Mouse (Mus musculus) cerebellum, adult 11 months (tissue): ENCODE measurements around the gene Slf2.

ENCODE experiments used
- DNase-seq: peaks from one replicate; pipeline ENCODE4 v3.0.0; 2022

Slf2 gene

GRCm38 (mm10) chr19:44985159-44985988 lies 54.4 kb downstream of the Slf2 start:
- no peak for DNase-seq

- no peak for DNase-seq
Measured at GRCm38 (mm10) chr19:44987004-44987403, 56.1 kb downstream of the Slf2 start.

GRCm38 (mm10) chr19:44987851-44988250 lies 56.9 kb downstream of the Slf2 start:
- no peak for DNase-seq

- no peak for DNase-seq
Measured at GRCm38 (mm10) chr19:44988321-44988720, 57.4 kb downstream of the Slf2 start.

- peak; percentile 49 for DNase-seq
Measured at GRCm38 (mm10) chr19:44988831-44989566, 58.0 kb downstream of the Slf2 start, which contains the start of gene Sema4g. TSS of gene Sema4g (plus strand) at chr19:44989101.

- DNase-seq, result peak; percentile 20
Measured at GRCm38 (mm10) chr19:44989567-44990495, 58.9 kb downstream of the Slf2 start.

- DNase-seq, result no peak
Measured at GRCm38 (mm10) chr19:44991031-44991430, 60.1 kb downstream of the Slf2 start.

- DNase-seq, result no peak
Measured at GRCm38 (mm10) chr19:44992246-44992645, 61.3 kb downstream of the Slf2 start.

- DNase-seq, result no peak
Measured at GRCm38 (mm10) chr19:44992712-44993111, 61.8 kb downstream of the Slf2 start.

- no peak for DNase-seq
Measured at GRCm38 (mm10) chr19:44997786-44998185, 66.8 kb downstream of the Slf2 start.

GRCm38 (mm10) chr19:44999647-45000046 lies 68.7 kb downstream of the Slf2 start:
- no peak for DNase-seq

- DNase-seq, result no peak
Measured at GRCm38 (mm10) chr19:45002301-45002700, 71.3 kb downstream of the Slf2 start.

- DNase-seq, result no peak
Measured at GRCm38 (mm10) chr19:45003740-45004516, 73.0 kb downstream of the Slf2 start.

GRCm38 (mm10) chr19:45005444-45005843 lies 74.5 kb downstream of the Slf2 start, which contains the start of gene Twnk:
TSS of gene Twnk (plus strand) at chr19:45005663.
- no peak for DNase-seq

- peak; percentile 94 for DNase-seq
Measured at GRCm38 (mm10) chr19:45005957-45006712, 75.2 kb downstream of the Slf2 start, which contains the start of gene Mrpl43. TSS of gene Mrpl43 (minus strand) at chr19:45006442.

- peak; percentile 34 for DNase-seq
Measured at GRCm38 (mm10) chr19:45007021-45007420, 76.1 kb downstream of the Slf2 start.

- peak; percentile 40 for DNase-seq
Measured at GRCm38 (mm10) chr19:45007425-45008191, 76.7 kb downstream of the Slf2 start.

- DNase-seq, result no peak
Measured at GRCm38 (mm10) chr19:45010646-45011045, 79.7 kb downstream of the Slf2 start.

- DNase-seq, result peak; percentile 31
Measured at GRCm38 (mm10) chr19:45012219-45012618, 81.3 kb downstream of the Slf2 start.

GRCm38 (mm10) chr19:45012636-45013035 lies 81.7 kb downstream of the Slf2 start:
- no peak for DNase-seq
